Mouse (Mus musculus) myocyte (in vitro differentiated cells): ENCODE measurements at regions not wholly inside any gene's neighbourhood (a gene's known extent, or its start where the extent isn't known, plus 50 kb on each side); places are given as distances from the start of the nearest gene placed in this dataset.

Experiments used
- CEBPB ChIP-seq: IDR thresholded peaks from 2 replicates; pipeline ENCODE4 v1.6.1; 2011; ENCODE audit warnings: mild to moderate bottlenecking, moderate library complexity; ENCODE audit not compliant: poor library complexity, insufficient read depth, severe bottlenecking
- MAX ChIP-seq: IDR thresholded peaks from one replicate; pipeline ENCODE4 v1.6.1; 2011; ENCODE audit warnings: low read depth, mild to moderate bottlenecking, control low read depth
- MYOD1 ChIP-seq, 3 experiments: IDR thresholded peaks; one replicate each; pipeline ENCODE4 v1.6.1; 2011; ENCODE audit warnings: control low read depth in 2 of 3, low read depth in 2 of 3, mild to moderate bottlenecking in 2 of 3, moderate library complexity in 1 of 3; ENCODE audit not compliant: insufficient read length in 2 of 3, control insufficient read depth in 1 of 3
- POLR2A ChIP-seq: IDR thresholded peaks from one replicate; pipeline ENCODE4 v1.6.1; 2011; ENCODE audit warnings: low read depth, mild to moderate bottlenecking, control low read depth, moderate library complexity; ENCODE audit not compliant: insufficient read length
- TCF12 ChIP-seq: IDR thresholded peaks from one replicate; pipeline ENCODE4 v1.6.1; 2011; ENCODE audit warnings: mild to moderate bottlenecking, control low read depth; ENCODE audit not compliant: poor library complexity, insufficient read depth, severe bottlenecking

DNA sequence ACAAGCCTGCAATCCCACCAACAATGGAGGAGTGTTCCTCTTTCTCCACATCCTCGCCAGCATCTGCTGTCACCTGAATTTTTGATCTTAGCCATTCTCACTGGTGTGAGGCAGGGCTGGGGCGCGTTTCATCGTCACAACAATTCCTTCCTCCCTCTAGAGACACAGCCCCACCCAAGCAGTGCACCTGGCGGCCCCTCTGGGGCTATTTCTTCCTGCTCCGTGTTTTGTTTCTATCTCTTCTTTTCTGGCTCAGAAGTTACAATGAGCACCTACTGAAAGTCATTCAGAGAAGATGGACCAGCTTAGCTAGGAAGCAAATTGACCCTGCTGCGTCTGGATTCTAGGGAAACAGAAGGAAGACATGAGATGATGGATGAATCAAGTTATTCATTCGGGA is 172.5 kb downstream of the Cand1 start:
- TF ChIP-seq POLR2A (no peak), CEBPB (no peak), MYOD1 (IDR thresholded peaks at IDR 0.05; ENCODE audit: control insufficient read depth in 1 of 3, insufficient read length in 2 of 3, low read depth in 2 of 3) (no peak), MAX (no peak), TCF12 (no peak)
